Mouse (Mus musculus): ENCODE data around the gene Gm45234. TPM values are rescaled to one million over a fixed set of nuclear protein-coding genes. Genes with fewer than 3 reads are reported as not detected.

The Gm45234 gene
- polyA plus RNA-seq, 1 experiment from 2014 or later, result not detected

DNA sequence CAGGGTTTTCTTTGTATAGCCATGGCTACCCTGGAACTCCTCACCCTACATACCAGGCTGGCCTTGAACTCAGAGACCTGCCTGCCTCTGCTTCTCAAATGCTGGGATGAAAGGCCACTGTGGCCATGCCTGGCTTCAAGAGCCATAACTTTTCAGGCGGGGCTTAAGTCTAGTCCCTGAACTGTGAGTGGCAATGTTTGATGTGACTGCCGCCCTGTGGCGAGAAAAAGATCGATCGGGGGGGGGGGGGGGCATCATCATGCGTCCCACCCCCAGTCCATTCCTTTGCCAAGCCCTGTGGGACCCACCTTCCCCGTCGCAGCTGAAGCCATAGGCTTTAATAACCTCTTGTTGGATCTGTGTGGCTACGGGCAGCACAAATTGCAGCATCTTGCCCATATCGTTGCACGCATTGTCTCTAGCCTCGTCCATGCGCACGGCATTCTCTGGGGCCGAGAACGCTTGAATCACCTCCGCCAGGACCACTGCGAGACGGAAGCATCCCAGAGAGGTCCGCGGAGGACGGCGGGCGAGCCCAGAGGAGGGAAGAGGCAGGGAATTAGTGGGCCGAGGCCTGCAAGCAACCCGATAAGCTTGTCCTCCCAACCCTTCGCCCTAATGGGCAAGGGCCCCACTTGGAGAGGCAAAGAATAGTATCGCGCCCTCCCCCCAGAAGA lies 15.5 kb downstream of the Gm45234 start:
- Histone ChIP-seq H3K27ac (ENCODE audit: low read depth) (peak overlapping the region; percentile 95), H3K4me3 (ENCODE audit: low read depth, low read length) (peak overlapping the region; percentile 59), H3K27me3 (replicated peaks; ENCODE audit: control insufficient read depth, insufficient read depth, low read length) (no peaks in the 10 kb centered on the region), H3K4me2 (ENCODE audit: low read length) (peak overlapping the region; percentile 71), H3K9me3 (ENCODE audit: control insufficient read depth, low read length) (no peaks in the 10 kb centered on the region), H3K4me1 (replicated peaks; ENCODE audit: control insufficient read depth, insufficient read depth, low read length) (peaks cover 27% of the 10 kb centered on the region), H3K9ac (ENCODE audit: low read length) (peak overlapping the region; percentile 74), H3K36me3 (ENCODE audit: control insufficient read depth, insufficient read depth, low read length) (peaks cover 26% of the 10 kb centered on the region)
- under 1% methylated on average over 26 of the region's 29 CpGs for WGBS
- ATAC-seq (replicated peaks; ENCODE audit: low FRiP score, low TSS enrichment, low read depth) (peak; percentile 6; the same call in 1 of the 2 replicates), DNase-seq (ENCODE audit: low spot score) (peak; percentile 91)

GRCm38 (mm10) chr6:124739231-124739796 lies 16.5 kb downstream of the Gm45234 start:
- Histone ChIP-seq H3K27me3 (replicated peaks; ENCODE audit: control insufficient read depth, insufficient read depth, low read length) (no peaks in the 10 kb centered on the region), H3K36me3 (ENCODE audit: control insufficient read depth, insufficient read depth, low read length) (peaks cover 18% of the 10 kb centered on the region), H3K9me3 (ENCODE audit: control insufficient read depth, low read length) (no peaks in the 10 kb centered on the region), H3K27ac (ENCODE audit: low read depth) (peak overlapping the region; percentile 6; the same call in 1 of the 2 replicates), H3K4me2 (ENCODE audit: low read length) (peak overlapping the region; percentile 71), H3K9ac (ENCODE audit: low read length) (no peak overlapping the region), H3K4me1 (replicated peaks; ENCODE audit: control insufficient read depth, insufficient read depth, low read length) (peaks cover 27% of the 10 kb centered on the region), H3K4me3 (ENCODE audit: low read depth, low read length) (peak overlapping the region; percentile 59; the same call in 1 of the 2 replicates)
- ATAC-seq (replicated peaks; ENCODE audit: low FRiP score, low TSS enrichment, low read depth) (no peak), DNase-seq (ENCODE audit: low spot score) (no peak)
- 83% methylated on average over 10 of the region's 10 CpGs for WGBS

- peak within 1 kb of the TSS; percentile 71; the same call in 1 of the 2 replicates for H3K4me2 ChIP-seq (ENCODE audit: low read length)
- ATAC-seq (replicated peaks; ENCODE audit: low FRiP score, low TSS enrichment, low read depth) (peak; percentile 77), DNase-seq (ENCODE audit: low spot score) (peak; percentile 80)
- peaks cover 12% of the 10 kb centered on the region for H3K36me3 ChIP-seq (ENCODE audit: control insufficient read depth, insufficient read depth, low read length)
- no peaks in the 10 kb centered on the region for H3K27me3 ChIP-seq (replicated peaks; ENCODE audit: control insufficient read depth, insufficient read depth, low read length)
- H3K4me1 ChIP-seq (replicated peaks; ENCODE audit: control insufficient read depth, insufficient read depth, low read length), result peaks cover 27% of the 10 kb centered on the region
- no peaks in the 10 kb centered on the region for H3K9me3 ChIP-seq (ENCODE audit: control insufficient read depth, low read length)
- H3K4me3 ChIP-seq (ENCODE audit: low read depth, low read length), result no peak within 1 kb of the TSS
- peak within 1 kb of the TSS; percentile 31; the same call in 1 of the 2 replicates for H3K9ac ChIP-seq (ENCODE audit: low read length)
- 15% methylated on average over 15 of the region's 15 CpGs for WGBS
- H3K27ac ChIP-seq (ENCODE audit: low read depth), result peak within 1 kb of the TSS; percentile 6; the same call in 1 of the 2 replicates
These were observed 17.3 kb downstream of the Gm45234 start, which contains the start of gene Ptpn6 for GRCm38 (mm10) chr6:124738511-124739023. TSS of gene Ptpn6 (minus strand) at chr6:124738714.

DNA sequence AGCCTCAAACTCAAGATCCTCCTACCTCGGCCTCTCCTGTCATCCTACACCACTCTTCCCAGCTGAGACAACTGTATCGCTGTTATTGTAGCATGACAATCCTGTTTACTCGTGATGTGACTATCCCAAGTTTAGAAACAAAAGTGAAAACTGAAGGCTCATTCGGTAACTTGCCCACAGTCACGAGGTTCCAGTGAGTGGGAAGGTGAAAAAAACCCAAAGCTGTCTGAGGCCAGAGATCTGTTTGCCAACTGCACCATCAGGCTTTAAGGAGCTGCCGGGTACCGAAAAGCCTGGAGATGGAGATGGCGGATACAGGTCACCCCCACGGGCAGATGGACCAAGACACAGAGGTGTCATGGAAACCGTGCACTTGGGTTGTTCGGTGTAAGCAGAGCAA lies 18.8 kb downstream of the Gm45234 start:
- no peaks in the 10 kb centered on the region for H3K9me3 ChIP-seq (ENCODE audit: control insufficient read depth, low read length)
- WGBS, result 90% methylated on average over 11 of the region's 11 CpGs
- DNase-seq (ENCODE audit: low spot score), result no peak

GRCm38 (mm10) chr6:124734417-124734816 lies 21.4 kb downstream of the Gm45234 start:
- Histone ChIP-seq H3K4me1 (replicated peaks; ENCODE audit: control insufficient read depth, insufficient read depth, low read length) (peaks cover 12% of the 10 kb centered on the region; the same call in 1 of the 2 replicates), H3K27me3 (replicated peaks; ENCODE audit: control insufficient read depth, insufficient read depth, low read length) (no peaks in the 10 kb centered on the region), H3K4me2 (ENCODE audit: low read length) (no peak overlapping the region), H3K36me3 (ENCODE audit: control insufficient read depth, insufficient read depth, low read length) (no peaks in the 10 kb centered on the region), H3K4me3 (ENCODE audit: low read depth, low read length) (no peak overlapping the region), H3K9me3 (ENCODE audit: control insufficient read depth, low read length) (no peaks in the 10 kb centered on the region), H3K9ac (ENCODE audit: low read length) (no peak overlapping the region), H3K27ac (ENCODE audit: low read depth) (no peak overlapping the region)
- no peak for ATAC-seq (replicated peaks; ENCODE audit: low FRiP score, low TSS enrichment, low read depth)
- no peak for DNase-seq (ENCODE audit: low spot score)
- WGBS, result 95% methylated on average over 3 of the region's 3 CpGs

More for the DNA sequence above, 18.8 kb downstream of the Gm45234 start:
- Histone ChIP-seq H3K4me2 (ENCODE audit: low read length) (no peak overlapping the region), H3K27ac (ENCODE audit: low read depth) (no peak overlapping the region), H3K36me3 (ENCODE audit: control insufficient read depth, insufficient read depth, low read length) (no peaks in the 10 kb centered on the region), H3K9ac (ENCODE audit: low read length) (no peak overlapping the region), H3K4me3 (ENCODE audit: low read depth, low read length) (no peak overlapping the region), H3K4me1 (replicated peaks; ENCODE audit: control insufficient read depth, insufficient read depth, low read length) (peaks cover 26% of the 10 kb centered on the region), H3K27me3 (replicated peaks; ENCODE audit: control insufficient read depth, insufficient read depth, low read length) (no peaks in the 10 kb centered on the region)
- ATAC-seq (replicated peaks; ENCODE audit: low FRiP score, low TSS enrichment, low read depth), result no peak

- H3K4me3 ChIP-seq (ENCODE audit: low read depth, low read length), result no peak overlapping the region
- H3K9me3 ChIP-seq (ENCODE audit: control insufficient read depth, low read length), result no peaks in the 10 kb centered on the region
- 55% methylated on average over 19 of the region's 19 CpGs for WGBS
- ATAC-seq (replicated peaks; ENCODE audit: low FRiP score, low TSS enrichment, low read depth) (peak; percentile 12; the same call in 1 of the 2 replicates), DNase-seq (ENCODE audit: low spot score) (no peak)
- no peaks in the 10 kb centered on the region for H3K36me3 ChIP-seq (ENCODE audit: control insufficient read depth, insufficient read depth, low read length)
- no peaks in the 10 kb centered on the region for H3K4me1 ChIP-seq (replicated peaks; ENCODE audit: control insufficient read depth, insufficient read depth, low read length)
- no peak overlapping the region for H3K27ac ChIP-seq (ENCODE audit: low read depth)
- H3K4me2 ChIP-seq (ENCODE audit: low read length), result no peak overlapping the region
- H3K9ac ChIP-seq (ENCODE audit: low read length), result no peak overlapping the region
- H3K27me3 ChIP-seq (replicated peaks; ENCODE audit: control insufficient read depth, insufficient read depth, low read length), result no peaks in the 10 kb centered on the region
These were observed 23.1 kb downstream of the Gm45234 start for GRCm38 (mm10) chr6:124732476-124733370.

GRCm38 (mm10) chr6:124731038-124731437 lies 24.8 kb downstream of the Gm45234 start:
- Histone ChIP-seq H3K4me2 (ENCODE audit: low read length) (no peak overlapping the region), H3K36me3 (ENCODE audit: control insufficient read depth, insufficient read depth, low read length) (no peaks in the 10 kb centered on the region), H3K4me3 (ENCODE audit: low read depth, low read length) (no peak overlapping the region), H3K9me3 (ENCODE audit: control insufficient read depth, low read length) (no peaks in the 10 kb centered on the region), H3K9ac (ENCODE audit: low read length) (no peak overlapping the region), H3K27me3 (replicated peaks; ENCODE audit: control insufficient read depth, insufficient read depth, low read length) (no peaks in the 10 kb centered on the region), H3K4me1 (replicated peaks; ENCODE audit: control insufficient read depth, insufficient read depth, low read length) (no peaks in the 10 kb centered on the region), H3K27ac (ENCODE audit: low read depth) (no peak overlapping the region)
- DNase-seq (ENCODE audit: low spot score) (no peak), ATAC-seq (replicated peaks; ENCODE audit: low FRiP score, low TSS enrichment, low read depth) (no peak)
- WGBS, result 80% methylated on average over 7 of the region's 7 CpGs
